Mouse (Mus musculus) CH12.LX (cell line): Measurements from ENCODE around the gene Ntm. TPM values are rescaled to one million over a fixed set of nuclear protein-coding genes. Genes with fewer than 3 reads are reported as not detected.

ENCODE experiments used
- DNase-seq: peaks from one replicate; pipeline ENCODE4 v3.0.0-alpha.2; 2013; ENCODE audit errors: extremely low read depth
- H3K27ac ChIP-seq: 2 replicates; pipeline ENCODE4 v1.5.1; 2012; ENCODE audit warnings: low read depth, mild to moderate bottlenecking, control low read depth, moderate library complexity; ENCODE audit not compliant: insufficient read depth
- H3K27me3 ChIP-seq: replicated peaks from 2 replicates; pipeline ENCODE3; 2012; ENCODE audit warnings: inconsistent platforms
- H3K36me3 ChIP-seq, 2 experiments: replicated peaks in 1 of 2; 2 replicates each; pipeline versions ENCODE3 to v1.6.1; 2012; ENCODE audit warnings: inconsistent platforms in 1 of 2, low read length in 1 of 2, mild to moderate bottlenecking in 1 of 2, mixed read lengths in 1 of 2, moderate library complexity in 1 of 2; ENCODE audit not compliant: control insufficient read depth in 1 of 2, insufficient read depth in 1 of 2
- H3K4me1 ChIP-seq, 2 experiments: 2 replicates each; pipeline ENCODE4 v1.6.1; 2012; ENCODE audit warnings: inconsistent platforms in 1 of 2, moderate library complexity in 1 of 2; ENCODE audit not compliant: insufficient read depth in 2 of 2, control insufficient read depth in 1 of 2
- H3K4me2 ChIP-seq: 2 replicates; pipeline ENCODE4 v1.6.1; 2012; ENCODE audit warnings: low read depth, mild to moderate bottlenecking, control low read depth; ENCODE audit not compliant: poor library complexity, insufficient read depth, severe bottlenecking
- H3K4me3 ChIP-seq, 3 experiments: fragments of 150-350 bp in 1 of 3; sonication (generic) in 1 of 3; replicated peaks in 1 of 3; 2 replicates each; pipeline versions ENCODE3 to v1.5.1; 2011 to 2012; ENCODE audit warnings: low read depth in 2 of 3, low read length in 2 of 3, mild to moderate bottlenecking in 2 of 3, moderate library complexity in 2 of 3, control low read depth in 1 of 3, improper control_type of control experiment in 1 of 3, inconsistent platforms in 1 of 3, mixed read lengths in 1 of 3; ENCODE audit not compliant: poor library complexity in 1 of 3
- H3K79me2 ChIP-seq: replicated peaks from 2 replicates; pipeline ENCODE4 v1.6.1; 2012; ENCODE audit warnings: mild to moderate bottlenecking, moderate library complexity; ENCODE audit not compliant: control insufficient read depth, poor library complexity, insufficient read depth, severe bottlenecking; ENCODE audit errors: extremely low read depth
- H3K9ac ChIP-seq: 2 replicates; pipeline ENCODE4 v1.6.1; 2012; ENCODE audit warnings: low read depth, mild to moderate bottlenecking, control low read depth, moderate library complexity; ENCODE audit not compliant: insufficient read depth
- H3K9me3 ChIP-seq: replicated peaks from 2 replicates; pipeline ENCODE3; 2012; ENCODE audit warnings: low read length, inconsistent platforms, mixed read lengths
- CHD2 ChIP-seq: IDR thresholded peaks from 2 replicates; pipeline ENCODE4 v1.6.1; 2011; ENCODE audit warnings: low read length, improper control_type of control experiment
- CTCF ChIP-seq, 2 experiments: IDR thresholded peaks in 1 of 2; conservative IDR thresholded peaks in 1 of 2; 2 replicates each; pipeline ENCODE4 v1.5.1; 2011 to 2012; ENCODE audit warnings: low read depth in 2 of 2, low read length in 2 of 2, improper control_type of control experiment in 1 of 2, inconsistent platforms in 1 of 2, mild to moderate bottlenecking in 1 of 2, moderate library complexity in 1 of 2
- ELF1 ChIP-seq: IDR thresholded peaks from 2 replicates; pipeline ENCODE4 v1.6.1; 2014; ENCODE audit warnings: low read depth, mild to moderate bottlenecking, inconsistent platforms, low read length, improper control_type of control experiment
- EP300 ChIP-seq: IDR thresholded peaks from 2 replicates; pipeline ENCODE4 v1.6.1; 2011; ENCODE audit warnings: low read length, improper control_type of control experiment
- GABPA ChIP-seq: IDR thresholded peaks from 2 replicates; pipeline ENCODE4 v1.6.1; 2012; ENCODE audit warnings: low read depth, low read length, improper control_type of control experiment, inconsistent platforms; ENCODE audit not compliant: insufficient replicate concordance
- IRF4 ChIP-seq: IDR thresholded peaks from 2 replicates; pipeline ENCODE4 v1.6.1; 2014; ENCODE audit warnings: low read depth, mild to moderate bottlenecking, inconsistent platforms, low read length, improper control_type of control experiment
- KAT2A ChIP-seq: IDR thresholded peaks from 2 replicates; pipeline ENCODE4 v1.6.1; 2012; ENCODE audit warnings: low read length, improper control_type of control experiment, inconsistent platforms; ENCODE audit not compliant: insufficient replicate concordance
- MAFK ChIP-seq: IDR thresholded peaks from 2 replicates; pipeline ENCODE4 v1.6.1; 2011; ENCODE audit warnings: low read length, improper control_type of control experiment; ENCODE audit not compliant: insufficient replicate concordance
- MAX ChIP-seq: IDR thresholded peaks from 2 replicates; pipeline ENCODE4 v1.6.1; 2011; ENCODE audit warnings: low read length, improper control_type of control experiment
- MXI1 ChIP-seq: IDR thresholded peaks from 2 replicates; pipeline ENCODE4 v1.6.1; 2011; ENCODE audit warnings: mild to moderate bottlenecking, low read depth, low read length, improper control_type of control experiment
- PAX5 ChIP-seq: IDR thresholded peaks from 2 replicates; pipeline ENCODE4 v1.6.1; 2012; ENCODE audit warnings: low read length, inconsistent platforms, mixed read lengths
- POLR2A ChIP-seq: IDR thresholded peaks from 2 replicates; pipeline ENCODE4 v1.6.1; 2011; ENCODE audit warnings: low read depth, mild to moderate bottlenecking, improper control_type of control experiment, low read length
- POLR2AphosphoS2 ChIP-seq: IDR thresholded peaks from 2 replicates; pipeline ENCODE4 v1.6.1; 2011; ENCODE audit warnings: low read depth, low read length, improper control_type of control experiment
- SIN3A ChIP-seq: IDR thresholded peaks from 2 replicates; pipeline ENCODE4 v1.6.1; 2012; ENCODE audit warnings: low read length, improper control_type of control experiment, inconsistent platforms
- TBP ChIP-seq: conservative IDR thresholded peaks from 2 replicates; pipeline ENCODE4 v1.6.1; 2011; ENCODE audit warnings: low read depth, low read length, improper control_type of control experiment
- UBTF ChIP-seq: IDR thresholded peaks from 2 replicates; pipeline ENCODE4 v1.6.1; 2012; ENCODE audit warnings: low read depth, mild to moderate bottlenecking, inconsistent platforms, low read length, improper control_type of control experiment, moderate library complexity
- USF1 ChIP-seq: IDR thresholded peaks from 2 replicates; pipeline ENCODE4 v1.6.1; 2014; ENCODE audit warnings: low read depth, mild to moderate bottlenecking, inconsistent platforms, low read length, improper control_type of control experiment
- USF2 ChIP-seq: conservative IDR thresholded peaks from 2 replicates; pipeline ENCODE4 v1.6.1; 2011; ENCODE audit warnings: low read depth, low read length, improper control_type of control experiment
- ZNF384 ChIP-seq: IDR thresholded peaks from 2 replicates; pipeline ENCODE4 v1.6.1; 2012; ENCODE audit warnings: low read depth, low read length, improper control_type of control experiment, inconsistent platforms
- dilution Hi-C: fragments of 300-500 bp; cut with MboI; formaldehyde crosslinking; loops from 2 replicates; pipeline ENCODE4 v1.14.3; 2020; ENCODE audit warnings: low sequenced_read_pairs; ENCODE audit not compliant: extremely low pct_unique_long_range_greater_than_20kb, extremely low pct_ligation_motif_present
- in situ Hi-C: fragments of 300-500 bp; cut with MboI; formaldehyde crosslinking; loops from 3 replicates; pipeline ENCODE4 v1.14.3; 2019; ENCODE audit warnings: low sequenced_read_pairs, low pct_ligation_motif_present, low pct_unique_long_range_greater_than_20kb, mixed read lengths
- polyA plus RNA-seq: library from polyadenylated mRNA; unstranded; fragments of >175 nt; gene quantifications from 2 replicates; pipeline ENCODE4 v1.2.1, GENCODE M21; 2012; ENCODE audit warnings: low read depth; ENCODE audit not compliant: insufficient read length
- total RNA-seq, 2 experiments: library from RNA; depleted of rRNA; stranded (reverse); fragments of 300-350 nt in 1 of 2; fragments of >200 nt in 1 of 2; gene quantifications; 2 replicates each; pipeline ENCODE4 v1.2.3; 2012 to 2014

The Ntm gene
- total and polyA plus RNA-seq, 3 experiments, result not detected

GRCm38 (mm10) chr9:29519181-29519580 lies 443.8 kb downstream of the Ntm start:
- no peaks in the 10 kb centered on the region for H3K27me3 ChIP-seq
- dilution Hi-C loops, result no loop called here
- no peak for DNase-seq

DNA sequence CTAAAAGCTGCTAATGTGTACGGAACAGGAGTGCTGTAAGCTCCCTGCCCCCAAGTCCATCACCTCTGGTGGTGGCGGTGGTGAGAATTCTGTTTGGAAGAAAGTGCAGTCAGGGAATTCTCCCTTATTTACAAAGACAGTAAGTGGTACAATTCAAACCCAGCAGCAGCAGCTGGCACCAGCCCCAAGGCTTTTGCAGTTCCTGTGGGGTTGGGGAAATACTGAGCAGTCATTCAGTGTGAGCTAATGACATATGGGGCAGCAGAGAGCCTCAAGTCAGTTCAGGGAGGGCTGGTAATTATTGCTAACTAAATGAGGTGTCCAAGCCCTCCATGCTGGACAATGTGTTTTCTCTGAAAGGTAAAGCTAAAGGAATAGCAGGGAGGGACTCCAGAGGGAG lies 446.3 kb downstream of the Ntm start:
- TF ChIP-seq ELF1, result no peak
- TF ChIP-seq CTCF (conservative IDR thresholded peaks at IDR 0.05 in 1 of 2, IDR thresholded peaks at IDR 0.05 in 1 of 2; ENCODE audit: low read depth in 2 of 2, low read length in 2 of 2), result no peak
- no peak for TF ChIP-seq IRF4
- TF ChIP-seq MAFK, result no peak
- no peak for TF ChIP-seq UBTF
- TF ChIP-seq CHD2, result no peak
- no peak for TF ChIP-seq TBP
- TF ChIP-seq MAX, result no peak
- TF ChIP-seq POLR2AphosphoS2, result no peak
- no peak for TF ChIP-seq USF2
- TF ChIP-seq MXI1, result no peak
- no peak for TF ChIP-seq SIN3A
- no peak for TF ChIP-seq ZNF384
- TF ChIP-seq EP300, result no peak
- dilution Hi-C loops, result no loop called here
- H3K9ac ChIP-seq, result no peak overlapping the region
- no peaks in the 10 kb centered on the region for H3K36me3 ChIP-seq
- no peak overlapping the region for H3K4me3 ChIP-seq
- H3K9me3 ChIP-seq, result peaks cover 73% of the 10 kb centered on the region
- H3K4me1 ChIP-seq, result no peaks in the 10 kb centered on the region
- no peaks in the 10 kb centered on the region for H3K79me2 ChIP-seq
- H3K27ac ChIP-seq, result no peak overlapping the region
- in situ Hi-C loops, result no loop called here
- no peaks in the 10 kb centered on the region for H3K27me3 ChIP-seq
- no peak for DNase-seq
- H3K4me2 ChIP-seq, result no peak overlapping the region

More at GRCm38 (mm10) chr9:29519181-29519580, 443.8 kb downstream of the Ntm start:
- Histone ChIP-seq H3K4me1 (no peaks in the 10 kb centered on the region), H3K9me3 (peaks cover 72% of the 10 kb centered on the region), H3K4me2 (no peak overlapping the region), H3K9ac (no peak overlapping the region), H3K36me3 (no peaks in the 10 kb centered on the region), H3K4me3 (no peak overlapping the region), H3K27ac (no peak overlapping the region)
- no peak for TF ChIP-seq CTCF (conservative IDR thresholded peaks at IDR 0.05 in 1 of 2, IDR thresholded peaks at IDR 0.05 in 1 of 2; ENCODE audit: low read depth in 2 of 2, low read length in 2 of 2)
- TF ChIP-seq TBP, result no peak
- no peak for TF ChIP-seq GABPA
- TF ChIP-seq MXI1, result no peak
- no peak for TF ChIP-seq USF1
- no peak for TF ChIP-seq PAX5
- no peak for TF ChIP-seq SIN3A
- TF ChIP-seq KAT2A, result no peak
- TF ChIP-seq POLR2A, result no peak
- TF ChIP-seq ELF1, result no peak
- TF ChIP-seq, all 38 proteins: peak for 0
- in situ Hi-C loops, result no loop called here
- H3K79me2 ChIP-seq, result no peaks in the 10 kb centered on the region
